Mouse (Mus musculus): ENCODE measurements around the gene Anp32e.
"Not testable (repeated sequence)": the region's sequence is repeated elsewhere in the genome, so short reads cannot be mapped to it uniquely, and the experiment has no call there.

The Anp32e gene

DNA sequence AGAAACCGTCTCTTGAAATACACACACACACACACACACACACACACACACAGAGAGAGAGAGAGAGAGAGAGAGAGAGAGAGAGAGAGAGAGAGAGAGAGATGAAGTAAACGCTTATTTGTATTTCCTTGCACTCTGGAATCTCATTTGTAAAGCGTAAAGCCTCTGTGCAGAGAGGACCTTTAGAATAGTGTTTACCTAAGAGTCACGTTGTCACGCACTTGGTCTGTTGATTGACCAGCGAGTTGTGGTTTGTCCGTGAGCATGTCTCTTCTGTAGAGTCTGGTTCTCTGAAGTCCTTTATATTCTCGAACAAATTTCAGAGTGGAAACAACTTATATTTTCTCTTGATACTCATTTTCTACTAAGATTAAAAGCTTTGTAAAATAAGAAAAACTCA lies 15.7 kb downstream of the Anp32e start:
- DNase-seq (ENCODE audit: low spot score): no peak

DNA sequence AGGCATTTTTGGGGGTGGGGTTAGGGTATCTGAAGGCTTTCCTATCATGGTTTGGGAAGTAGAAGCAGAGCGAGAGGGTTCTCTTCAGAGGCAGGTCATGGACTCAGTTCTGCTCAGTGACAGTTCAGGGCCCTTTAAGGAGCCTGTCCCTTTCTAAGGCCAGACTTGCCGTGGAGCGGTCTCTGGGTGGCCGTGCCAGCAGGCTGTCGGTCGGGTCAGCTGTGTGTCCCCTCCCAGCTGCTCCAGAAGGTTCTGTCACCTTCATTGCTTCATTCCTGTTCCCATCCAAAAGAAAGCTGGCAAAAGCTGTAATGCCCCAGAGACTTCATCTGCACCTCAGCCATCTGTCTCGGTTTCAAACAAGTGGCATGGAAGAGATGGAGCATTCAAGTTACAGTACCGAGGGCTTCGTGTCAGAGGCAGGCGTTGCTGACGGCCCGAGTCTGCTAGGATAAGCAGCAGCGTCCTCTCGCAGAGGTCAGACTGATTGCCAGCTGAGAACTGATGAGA lies 16.7 kb downstream of the Anp32e start:
- no peak for DNase-seq (ENCODE audit: low spot score)

DNA sequence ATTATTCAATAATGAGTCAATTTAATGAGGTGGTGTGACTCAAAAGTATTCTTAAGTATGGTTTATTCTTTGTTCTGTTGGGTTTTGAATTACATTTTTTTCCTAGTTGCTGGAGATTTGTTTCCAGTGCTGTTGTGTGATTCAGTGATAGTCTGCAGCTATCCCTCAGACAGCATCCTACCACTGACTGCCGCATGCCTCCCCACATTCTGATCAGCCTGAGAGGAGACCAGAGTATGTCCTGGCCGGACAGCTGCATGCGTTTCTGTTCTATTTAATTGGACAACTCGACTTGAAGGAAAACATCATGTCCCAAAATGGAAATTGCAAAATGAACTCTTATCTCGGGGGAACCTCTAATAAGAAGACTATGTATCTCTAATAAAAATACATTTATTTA lies 19.3 kb downstream of the Anp32e start:
- DNase-seq (ENCODE audit: low spot score): no peak

DNA sequence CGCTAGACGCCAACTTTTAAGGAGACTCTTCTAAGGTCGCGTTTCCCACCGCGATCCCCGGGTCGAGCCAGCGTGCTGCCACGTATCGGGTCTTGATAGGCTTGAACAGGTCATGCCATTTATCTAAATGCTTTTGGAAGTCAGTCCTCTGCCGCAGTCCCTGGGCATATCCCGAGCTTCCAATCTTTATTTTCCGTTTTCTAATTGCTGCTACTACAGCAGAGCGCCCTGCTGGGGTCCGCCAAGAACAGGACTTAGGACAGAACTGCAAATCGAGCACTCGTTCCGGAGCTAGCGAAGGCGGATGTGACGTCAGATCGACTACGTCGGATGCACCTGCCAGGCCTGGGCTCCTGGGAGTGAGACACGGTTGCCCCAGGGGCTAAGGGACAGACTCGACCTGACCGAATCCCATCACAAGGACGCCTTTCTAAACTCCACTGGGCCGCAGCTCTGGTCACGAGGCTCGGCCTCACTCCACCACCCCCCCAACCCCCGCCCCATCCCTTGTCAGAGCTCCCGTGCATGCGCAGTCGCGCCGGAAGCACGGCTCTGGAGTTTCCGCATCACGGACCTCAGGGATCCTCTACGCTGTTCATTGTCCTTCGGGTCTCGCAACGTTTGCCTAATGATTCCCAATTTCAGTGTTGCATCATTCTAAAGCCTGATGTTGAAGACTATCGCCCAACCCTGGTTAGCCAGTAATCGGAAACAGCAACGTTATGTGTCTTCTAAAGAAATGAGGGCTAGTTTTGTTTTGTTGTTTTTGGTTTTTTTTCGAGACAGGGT lies 21.9 kb downstream of the Anp32e start:
- peak; percentile 93 for DNase-seq (ENCODE audit: low spot score)

DNA sequence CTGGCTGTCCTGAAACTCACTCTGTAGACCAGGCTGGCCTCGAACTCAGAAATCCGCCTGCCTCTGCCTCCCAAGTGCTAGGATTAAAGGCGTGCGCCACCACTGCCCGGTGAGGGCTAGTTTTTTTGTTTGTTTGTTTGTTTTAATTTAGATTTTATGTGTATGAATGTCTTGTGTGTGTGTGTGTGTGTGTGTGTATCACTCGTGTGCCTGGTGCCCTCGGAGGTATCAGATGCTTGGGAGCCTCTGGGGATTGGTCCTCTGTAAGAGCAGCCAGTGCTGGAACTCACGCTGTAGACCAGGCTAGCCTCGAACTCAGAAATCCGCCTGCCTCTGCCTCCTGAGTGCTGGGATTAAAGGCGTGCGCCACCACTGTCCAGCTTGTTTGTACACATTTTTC lies 22.5 kb downstream of the Anp32e start:
- DNase-seq (ENCODE audit: low spot score): not testable (repeated sequence)

DNA sequence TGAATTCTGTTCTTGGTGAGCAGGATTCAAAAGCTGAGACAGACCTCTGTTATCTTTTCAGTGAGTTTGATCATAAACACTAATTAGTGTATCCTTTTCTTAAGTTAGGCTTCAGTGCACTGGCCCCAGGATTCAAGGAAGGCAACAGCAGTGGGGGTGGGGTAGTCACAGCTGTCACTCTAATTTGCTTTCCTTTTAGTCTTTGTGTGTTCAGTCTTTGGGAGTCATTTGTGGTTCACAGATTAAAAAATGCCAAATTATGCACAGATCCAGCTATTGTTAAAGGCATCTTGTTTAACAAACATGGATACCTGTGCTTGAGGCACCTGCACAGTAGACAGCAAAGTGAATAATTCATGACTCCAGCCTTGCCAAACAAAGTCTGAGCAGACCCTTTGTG lies 24.0 kb downstream of the Anp32e start:
- no peak for DNase-seq (ENCODE audit: low spot score)

DNA sequence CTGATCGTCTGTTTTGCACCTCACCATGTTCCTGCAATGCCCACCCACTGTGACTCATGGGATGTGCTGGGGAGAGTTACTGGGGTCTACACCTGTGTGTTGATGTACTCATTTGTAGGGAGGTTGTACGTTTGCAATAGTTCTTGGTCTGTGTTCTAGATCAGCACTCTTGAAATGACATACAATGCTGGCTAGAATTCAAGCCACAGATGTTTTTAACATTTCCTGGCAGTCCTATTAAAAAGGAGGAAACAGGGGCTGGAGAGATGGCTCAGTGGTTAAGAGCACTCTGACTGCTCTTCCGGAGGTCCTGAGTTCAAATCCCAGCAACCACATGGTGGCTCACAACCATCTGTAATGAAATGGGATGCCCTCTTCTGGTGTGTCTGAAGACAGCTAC lies 24.5 kb downstream of the Anp32e start:
- DNase-seq (ENCODE audit: low spot score): no peak

DNA sequence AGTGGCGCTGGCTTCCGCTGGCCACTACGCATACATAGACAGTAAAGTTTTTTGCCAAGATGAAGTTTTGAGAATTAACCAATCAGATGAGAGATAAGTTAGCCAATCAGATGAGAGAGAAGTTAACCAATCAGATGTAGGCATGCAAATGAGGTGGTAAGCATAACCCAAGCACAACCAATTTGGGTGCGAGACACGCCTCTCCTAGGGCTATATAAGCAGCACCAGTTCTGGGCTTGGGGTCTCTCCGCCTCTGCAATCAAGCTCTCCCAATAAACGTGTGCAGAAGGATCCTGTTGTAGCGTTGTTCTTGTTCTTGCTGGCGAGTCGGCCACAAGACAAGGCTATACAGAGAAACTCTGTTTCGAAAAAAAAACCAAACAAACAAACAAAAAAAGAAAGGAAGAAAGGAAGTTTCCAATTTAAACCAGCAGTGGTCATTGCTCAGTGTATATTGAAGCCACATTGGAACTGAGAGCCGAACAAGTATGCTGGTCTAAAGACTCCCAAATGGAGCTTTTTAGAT lies 25.7 kb downstream of the Anp32e start:
- DNase-seq (ENCODE audit: low spot score): not testable (repeated sequence)

DNA sequence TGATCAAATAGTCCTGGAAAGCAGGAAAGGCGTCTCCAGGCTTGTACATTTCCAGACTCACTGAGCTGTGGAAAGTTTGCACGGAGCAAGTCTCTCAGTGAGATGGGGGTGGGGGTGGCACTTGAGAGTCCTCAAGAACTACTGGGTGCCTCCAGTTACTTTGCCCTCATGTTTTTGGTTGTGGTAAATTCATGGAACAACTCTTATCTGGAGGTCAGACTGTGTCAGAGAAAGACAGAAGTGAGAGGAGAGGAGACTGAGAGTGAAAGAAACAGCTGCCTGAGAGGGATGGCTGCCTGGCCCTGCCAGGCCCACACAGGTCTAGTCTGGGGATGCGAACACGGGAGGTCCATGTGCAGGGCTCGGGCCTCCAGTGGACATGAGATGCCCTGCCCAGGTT lies 26.3 kb downstream of the Anp32e start:
- no peak for DNase-seq (ENCODE audit: low spot score)

DNA sequence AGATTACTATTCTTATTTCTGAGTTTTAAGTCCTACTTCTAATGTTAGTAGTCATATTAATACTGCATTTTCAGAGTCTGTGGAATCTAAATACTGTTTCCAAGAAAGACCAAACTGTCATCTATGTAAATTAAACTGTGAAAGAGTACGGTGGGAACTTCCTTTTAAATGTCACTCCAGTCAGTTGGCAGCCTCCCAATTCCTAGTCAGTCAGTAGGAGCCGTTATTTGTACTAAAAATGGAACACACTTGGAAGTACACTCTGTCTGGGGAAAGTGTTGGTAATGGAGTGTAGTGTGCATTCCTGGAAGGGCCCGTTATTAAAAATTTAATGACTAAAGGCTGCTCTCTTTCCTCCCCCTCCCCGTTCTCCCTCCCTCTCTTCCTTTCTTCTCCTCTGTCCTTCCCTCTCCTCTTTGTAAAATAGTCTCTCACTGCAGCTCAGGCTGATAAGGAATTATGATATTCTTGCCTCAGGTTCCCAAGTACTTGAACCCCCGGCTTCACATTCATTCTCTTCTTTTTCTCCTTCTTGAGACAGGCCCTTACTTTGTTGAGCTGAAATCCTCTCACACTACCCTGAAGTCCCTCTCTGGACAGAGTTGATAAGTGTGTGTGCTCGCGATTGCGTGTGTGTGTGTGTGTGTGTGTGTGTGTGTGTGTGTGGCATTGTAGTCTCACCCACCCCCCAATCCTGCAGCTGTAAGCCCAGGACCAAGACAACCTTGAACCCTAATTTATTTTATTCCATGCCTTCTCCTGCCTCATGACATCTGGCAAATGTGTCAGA lies 28.5 kb downstream of the Anp32e start:
- DNase-seq (ENCODE audit: low spot score): no peak

DNA sequence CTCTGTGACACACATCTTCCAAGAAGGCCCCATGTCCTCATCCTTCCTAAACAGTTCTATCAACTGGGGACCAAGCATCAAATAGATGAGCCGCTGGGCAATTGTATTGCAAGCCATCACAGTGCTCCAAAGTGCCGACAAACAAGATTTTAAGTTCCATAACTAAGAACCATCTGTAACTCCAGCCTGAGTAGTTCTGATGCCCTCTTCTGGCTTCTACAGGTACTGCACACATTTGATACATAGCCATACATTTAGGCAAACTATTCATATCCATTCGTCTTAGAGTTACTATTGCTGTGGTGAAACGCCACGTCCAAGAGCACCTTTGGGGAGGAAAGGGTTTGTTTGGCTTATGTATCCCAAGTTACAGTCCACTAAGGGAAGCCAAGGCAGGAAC lies 30.0 kb downstream of the Anp32e start:
- no peak for DNase-seq (ENCODE audit: low spot score)

DNA sequence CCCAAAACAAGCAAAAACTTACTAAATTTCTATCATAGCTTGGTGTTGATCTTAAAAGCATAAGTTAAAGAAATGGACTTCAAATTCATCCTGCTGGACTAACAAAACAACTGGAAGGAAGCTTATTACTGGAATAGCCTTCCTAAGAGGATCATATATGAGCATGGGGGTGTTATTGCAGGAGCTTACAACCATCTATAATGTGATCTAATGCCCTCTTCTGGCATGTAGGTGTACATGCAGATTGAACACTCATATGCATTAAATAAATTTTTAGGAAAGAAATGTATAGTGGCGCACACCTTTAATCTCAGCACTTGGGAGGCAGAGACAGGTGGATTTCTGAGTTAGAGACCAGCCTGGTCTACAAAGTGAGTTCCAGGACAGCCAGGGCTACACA lies 30.8 kb downstream of the Anp32e start:
- DNase-seq (ENCODE audit: low spot score): no peak

DNA sequence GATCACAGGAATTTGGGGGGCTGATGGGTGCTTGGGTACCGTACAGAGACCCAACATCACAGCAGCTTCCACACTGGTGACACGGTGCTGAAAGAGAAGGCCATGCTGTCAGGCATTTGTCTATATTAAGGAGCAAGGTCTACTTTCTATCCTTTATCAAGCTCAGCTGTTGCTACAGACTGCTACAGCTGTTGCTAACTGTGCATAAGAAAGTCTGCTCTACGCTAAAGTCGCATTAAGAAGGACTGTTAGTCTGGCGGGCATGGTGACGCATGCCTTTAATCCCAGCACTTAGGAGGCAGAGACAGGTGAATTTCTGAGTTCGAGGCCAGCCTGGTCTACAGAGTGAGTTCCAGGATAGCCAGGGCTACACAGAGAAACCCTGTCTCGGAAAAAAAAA lies 33.1 kb downstream of the Anp32e start:
- not testable (repeated sequence) for DNase-seq (ENCODE audit: low spot score)

DNA sequence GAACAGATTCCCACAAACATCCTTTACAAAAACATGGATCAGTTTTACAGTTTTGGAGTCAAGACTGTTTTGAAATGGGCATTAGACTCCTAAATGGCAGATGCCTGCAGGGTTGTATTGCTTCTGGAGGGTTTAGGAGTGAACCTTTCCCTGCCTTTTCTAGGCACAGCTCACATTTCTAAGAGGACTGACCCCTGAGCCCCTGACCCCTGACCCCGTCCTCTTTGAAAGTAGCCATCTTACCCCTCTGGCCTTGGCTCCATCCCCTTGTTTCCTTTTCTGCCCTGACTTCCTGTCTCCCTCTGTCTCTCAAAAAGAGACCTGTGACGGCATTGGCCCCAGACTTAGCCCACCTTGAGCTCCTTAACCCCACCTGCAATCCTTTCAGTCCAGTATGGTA lies 34.2 kb downstream of the Anp32e start:
- DNase-seq (ENCODE audit: low spot score): no peak

DNA sequence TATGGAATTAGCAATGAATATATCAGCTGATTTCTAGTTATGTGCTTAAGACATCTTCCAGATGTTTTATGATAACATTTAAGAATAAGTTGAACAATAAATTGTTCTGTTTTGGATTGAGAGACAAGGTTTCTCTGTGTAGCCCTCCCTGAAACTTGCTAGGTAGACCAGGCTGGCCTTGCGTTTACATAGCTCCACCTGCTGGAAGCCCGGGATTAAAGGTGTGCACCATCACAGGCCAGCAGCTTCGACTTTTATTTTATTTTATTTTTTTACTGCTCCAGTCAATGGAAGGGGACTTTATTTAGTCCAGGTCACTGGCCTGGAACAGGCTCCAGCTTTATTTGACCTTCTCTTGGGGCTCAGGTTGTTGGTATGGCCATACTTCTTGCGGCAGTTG lies 34.6 kb downstream of the Anp32e start:
- no peak for DNase-seq (ENCODE audit: low spot score)

DNA sequence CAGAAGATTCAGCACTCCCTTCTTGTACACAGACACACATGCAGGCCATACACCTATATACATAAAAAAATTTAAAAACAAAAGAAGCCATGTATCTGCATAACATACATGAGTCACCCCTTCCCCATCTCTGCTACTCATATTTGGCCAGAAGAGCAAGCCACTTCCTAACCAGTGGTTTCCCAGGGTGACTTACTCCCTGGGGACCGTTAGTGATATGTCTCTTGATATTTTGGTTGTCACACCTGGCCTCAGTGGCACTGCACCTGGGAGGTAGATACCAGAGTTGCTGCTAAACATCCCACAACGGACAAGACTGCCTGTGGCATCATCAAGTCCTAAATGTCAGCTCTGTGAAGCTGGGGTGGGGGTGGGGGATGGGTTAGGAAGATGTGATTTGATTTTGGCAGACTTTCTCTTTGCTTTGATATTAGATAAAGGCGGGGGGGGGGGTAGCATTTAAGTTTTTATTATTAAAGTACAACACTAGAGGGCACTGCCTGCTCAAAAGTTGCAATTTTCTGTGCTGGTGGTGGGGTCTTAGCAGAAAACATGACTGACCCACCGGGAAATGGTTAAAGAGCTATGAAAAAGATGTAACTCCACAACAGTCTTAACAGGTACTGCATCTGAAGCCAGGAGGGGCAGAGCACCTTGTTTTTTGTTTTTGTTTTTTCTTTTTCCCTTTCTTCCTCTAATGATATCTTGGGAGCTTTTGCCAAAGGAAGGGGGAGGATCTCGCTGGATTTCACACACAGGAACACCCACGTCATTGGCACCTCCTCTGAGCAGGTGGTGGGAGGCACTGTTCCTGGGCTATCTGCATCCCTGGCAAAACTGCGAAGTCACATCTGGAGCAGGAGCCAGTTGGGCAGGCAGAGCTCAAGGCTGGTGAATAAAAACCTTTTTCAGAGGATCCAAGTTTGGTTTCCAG lies 36.7 kb downstream of the Anp32e start:
- DNase-seq (ENCODE audit: low spot score): no peak

DNA sequence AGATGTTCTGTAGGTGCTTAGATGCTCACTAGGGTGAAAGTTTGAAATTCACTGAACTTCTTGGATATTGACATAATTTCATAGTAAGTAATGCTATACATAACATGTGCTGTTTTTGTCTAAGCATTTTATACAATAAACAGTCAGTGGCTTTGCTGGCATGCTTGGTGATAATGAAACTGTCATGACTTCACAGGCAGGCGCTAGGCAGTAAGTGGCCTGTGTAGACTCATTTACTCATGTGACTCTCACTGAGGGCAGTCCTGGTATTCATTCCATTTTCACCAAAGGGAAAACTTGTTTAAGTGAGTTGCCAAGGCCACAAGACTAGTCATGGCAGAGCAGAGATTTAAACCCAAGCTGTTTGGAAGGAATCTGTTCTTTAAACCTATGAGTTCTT lies 40.2 kb downstream of the Anp32e start:
- no peak for DNase-seq (ENCODE audit: low spot score)

DNA sequence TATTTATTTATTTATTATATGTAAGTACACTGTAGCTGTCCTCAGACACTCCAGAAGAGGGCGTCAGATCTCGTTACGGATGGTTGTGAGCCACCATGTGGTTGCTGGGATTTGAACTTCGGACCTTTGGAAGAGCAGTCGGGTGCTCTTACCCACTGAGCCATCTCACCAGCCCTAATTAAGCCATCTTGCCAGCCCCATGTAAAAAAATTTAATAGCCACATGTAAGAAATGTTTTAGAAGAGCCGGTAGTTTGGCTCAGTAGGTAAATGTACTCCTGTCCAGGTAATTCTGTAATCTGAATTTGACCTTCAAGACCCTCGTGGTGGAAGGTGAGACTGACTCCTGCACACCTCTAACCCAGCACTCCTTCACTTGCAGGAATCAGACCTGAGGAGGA lies 41.6 kb downstream of the Anp32e start:
- not testable (repeated sequence) for DNase-seq (ENCODE audit: low spot score)

DNA sequence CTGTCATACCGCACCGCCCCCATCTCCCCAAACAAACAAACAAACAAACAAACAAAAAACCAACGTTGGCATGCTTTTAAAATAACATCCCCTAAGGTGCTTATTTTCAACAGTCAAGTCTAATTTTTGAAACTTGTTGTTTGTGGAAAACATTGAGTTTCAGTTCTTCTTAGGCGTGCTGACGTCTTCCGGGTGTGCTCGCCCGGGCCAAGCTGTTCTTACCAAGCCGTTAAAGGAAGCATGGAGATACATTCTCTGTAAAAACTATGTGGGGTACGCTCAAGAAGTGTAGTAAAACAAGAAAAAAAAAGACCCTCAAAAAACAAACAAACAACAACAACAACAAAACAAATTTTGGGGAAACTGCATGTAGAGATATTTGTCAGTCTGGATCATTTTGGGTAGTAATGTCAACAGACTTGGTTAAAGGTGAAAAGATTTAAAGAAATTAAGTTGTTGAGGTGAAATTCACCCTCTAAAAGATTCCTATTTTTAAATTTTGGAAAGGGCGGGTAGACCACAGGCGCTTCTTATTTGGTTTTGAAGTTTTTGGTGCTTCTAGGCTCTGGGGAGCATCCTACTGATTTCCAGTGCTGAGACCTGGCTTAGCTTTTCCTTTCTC lies 43.3 kb downstream of the Anp32e start:
- DNase-seq (ENCODE audit: low spot score): no peak

DNA sequence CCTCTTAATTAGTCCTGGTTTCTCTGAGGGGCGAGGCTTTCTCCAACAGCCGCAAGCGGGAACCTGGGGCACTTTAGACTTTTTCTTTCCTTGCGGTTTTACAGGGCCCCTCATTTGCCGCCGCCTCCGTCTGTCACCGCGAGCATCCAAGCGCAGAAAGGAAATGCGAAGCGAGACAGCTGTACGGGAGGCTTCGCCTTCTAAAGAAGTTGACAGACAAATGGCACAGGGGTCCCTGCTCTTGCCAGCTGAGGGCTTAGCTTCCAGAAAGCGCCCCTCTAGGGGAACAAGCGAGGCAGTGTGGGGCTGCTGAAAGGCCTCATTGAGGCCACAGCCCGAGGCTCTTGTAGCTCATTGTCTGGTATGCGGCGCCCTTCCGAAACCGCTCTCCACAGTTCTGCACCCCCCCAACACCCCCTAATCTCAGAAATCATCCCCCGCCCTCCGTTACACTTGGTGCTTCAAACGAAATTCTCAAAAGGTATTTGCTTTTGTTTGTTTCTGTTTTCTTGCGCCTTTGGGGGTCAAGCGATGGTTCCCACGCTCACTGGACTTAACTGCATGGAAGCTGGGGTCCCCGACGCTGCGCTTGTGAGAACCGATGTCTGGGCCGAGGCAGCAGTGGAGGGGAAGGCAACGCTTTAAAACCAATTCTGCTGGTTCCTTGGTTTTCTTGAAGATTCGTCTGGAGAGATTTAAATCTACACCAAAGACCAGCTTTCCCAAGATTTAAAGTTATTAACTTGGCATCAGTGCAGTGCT lies 44.0 kb downstream of the Anp32e start:
- DNase-seq (ENCODE audit: low spot score): no peak

DNA sequence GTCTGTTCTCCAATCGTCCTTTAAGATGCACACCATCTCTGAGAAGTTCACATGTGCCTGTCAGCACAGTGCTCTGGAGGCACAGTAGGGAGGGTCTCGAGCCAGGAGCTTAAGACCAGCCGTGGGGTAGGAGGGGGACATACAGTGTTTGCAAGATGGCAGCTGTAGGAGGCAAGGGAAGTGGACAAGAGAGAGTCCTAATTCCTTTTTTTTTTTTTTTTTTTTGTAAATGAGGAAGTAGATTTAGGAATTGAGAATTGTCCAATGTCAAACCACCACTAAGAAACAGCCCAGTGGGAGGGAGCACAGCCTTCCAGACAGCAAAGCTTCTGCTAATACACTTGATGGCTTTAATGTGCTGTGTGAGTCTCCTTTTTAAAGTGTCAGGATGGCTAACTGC lies 48.0 kb downstream of the Anp32e start:
- DNase-seq (ENCODE audit: low spot score): no peak
